Mouse (Mus musculus) left cerebral cortex, adult 6 months (tissue): ENCODE results near the gene Pira2. TPM values are rescaled to one million over a fixed set of nuclear protein-coding genes. Genes with fewer than 3 reads are reported as not detected.

Experiments
- long read RNA-seq, 2 experiments: library from polyadenylated mRNA; unstranded; transcript quantifications; one replicate each; pipeline ENCODE4 v2.0.0; 2019 to 2020
- polyA plus RNA-seq: library from polyadenylated mRNA; unstranded; fragments of <200 nt; fragmentation: Nextera tagmentation; gene quantifications from 2 replicates; pipeline ENCODE4 v1.2.3, GENCODE M21; 2021

Pira2 gene
- polyA plus RNA-seq, result not detected in 2 replicates
- long read RNA-seq, experiment 1, result 0 reads
- long read RNA-seq, experiment 2, result 0 reads

DNA sequence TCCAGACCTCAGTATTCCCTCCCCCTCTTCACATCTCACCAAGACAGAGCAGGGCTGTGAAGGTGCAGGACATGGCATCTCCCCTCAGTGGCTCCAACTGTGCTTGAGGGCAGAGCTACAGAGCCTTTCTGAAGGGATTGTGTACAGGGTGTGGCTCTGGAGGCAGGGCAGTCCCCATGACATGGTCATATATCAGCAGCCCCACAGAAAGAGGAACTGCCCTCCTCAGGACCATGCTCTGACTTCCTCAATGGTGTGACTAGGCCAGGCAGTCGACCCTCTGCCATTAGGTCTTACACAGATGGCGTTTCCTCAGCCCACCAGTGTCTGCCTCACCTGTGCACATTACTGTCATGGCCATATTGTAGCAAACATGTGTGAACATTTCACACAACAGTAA, at the start of gene Pira2:
Pira2 (minus strand) TSS at position 101 of the 400 bp plus-strand sequence.

DNA sequence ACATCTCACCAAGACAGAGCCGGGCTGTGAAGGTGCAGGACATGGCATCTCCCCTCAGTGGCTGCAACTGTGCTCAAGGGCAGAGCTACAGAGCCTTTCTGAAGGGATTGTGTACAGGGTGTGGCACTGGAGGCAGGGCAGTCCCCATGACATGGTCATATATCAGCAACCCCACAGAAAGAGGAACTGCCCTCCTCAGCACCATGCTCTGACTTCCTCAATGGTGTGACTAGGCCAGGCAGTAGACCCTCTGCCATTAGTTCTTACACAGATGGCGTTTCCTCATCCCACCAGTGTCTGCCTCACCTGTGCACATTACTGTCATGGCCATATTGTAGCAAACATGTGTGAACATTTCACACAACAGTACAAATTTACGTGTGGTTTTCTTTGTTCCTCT, 19.3 kb downstream of the Pira2 start, which contains the start of gene Gm15448:
Gm15448 (minus strand) TSS at position 89 of the 400 bp plus-strand sequence.

Other genes with a start within 250 kb of the Pira2 start
- gene Oscar, start 228.9 kb downstream of the Pira2 start, polyA plus RNA-seq, result 0.29 and 0.43 TPM in 2 replicates
- gene Ndufa3, start 227.7 kb downstream of the Pira2 start, polyA plus RNA-seq, result 1,579 and 1,845 TPM in 2 replicates
- 32.7 and 37.1 TPM in 2 replicates for gene Tfpt, start 215.1 kb downstream of the Pira2 start, polyA plus RNA-seq
- gene Prpf31, start 215.1 kb downstream of the Pira2 start, polyA plus RNA-seq, result 50.5 and 56.9 TPM in 2 replicates
- 19.6 and 20.0 TPM in 2 replicates for gene Cnot3, start 199.8 kb downstream of the Pira2 start, polyA plus RNA-seq
- gene Leng1, start 179.2 kb downstream of the Pira2 start, polyA plus RNA-seq, result 5.6 and 6.7 TPM in 2 replicates
- 0.17 and 0.54 TPM in 2 replicates for gene Tmc4, start 167.5 kb downstream of the Pira2 start, polyA plus RNA-seq
- 124 and 129 TPM in 2 replicates for gene Tsen34, start 152.2 kb downstream of the Pira2 start, polyA plus RNA-seq
- 90.7 and 112 TPM in 2 replicates for gene Mboat7, start 151.5 kb downstream of the Pira2 start, polyA plus RNA-seq
- gene Rps9, start 141.1 kb downstream of the Pira2 start, polyA plus RNA-seq, result 1,276 and 1,338 TPM in 2 replicates
- gene Pirb, start 124.7 kb downstream of the Pira2 start, polyA plus RNA-seq, result 0.32 and 0.36 TPM in 2 replicates
- not detected in 2 replicates for gene Gm15448, start 19.4 kb downstream of the Pira2 start, polyA plus RNA-seq
- not detected in 2 replicates for gene Gm14548, start 53.1 kb upstream of the Pira2 start, polyA plus RNA-seq
- gene Lilra6, start 70.5 kb upstream of the Pira2 start, polyA plus RNA-seq, result not detected in 2 replicates
- 7.8 and 9.5 TPM in 2 replicates for gene Lair1, start 218.2 kb upstream of the Pira2 start, polyA plus RNA-seq